Mouse (Mus musculus): ENCODE results near the gene H1f0.

DNA sequence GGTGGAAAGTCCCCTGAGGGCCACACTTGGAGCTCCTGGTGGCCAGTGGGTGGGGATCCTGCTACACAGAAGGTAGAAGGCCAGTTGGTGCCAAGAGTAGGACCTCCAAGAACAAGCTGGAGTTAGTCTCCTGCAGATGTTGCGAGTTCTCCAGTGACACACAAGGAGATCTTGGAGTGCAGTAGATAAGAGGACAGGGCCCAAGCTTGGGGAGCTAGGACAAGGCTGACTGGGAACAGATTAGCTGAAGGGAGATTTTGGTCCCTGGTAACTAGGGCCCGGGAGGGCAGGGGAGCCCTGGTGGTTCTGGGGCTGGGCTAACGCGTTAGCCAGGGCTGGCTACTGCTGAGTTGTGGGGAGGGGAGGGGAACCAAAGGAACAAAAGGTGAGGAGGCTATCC lies 32.3 kb upstream of the H1f0 start:
- TF ChIP-seq CTCF (IDR thresholded peaks at IDR 0.05; ENCODE audit: borderline replicate concordance, insufficient read depth, low read length) (no peak), POLR2A (IDR thresholded peaks at IDR 0.05; ENCODE audit: low read depth, low read length) (no peak)

Data from embryonic fibroblast, embryonic 13.5 days (primary cell).